Mouse (Mus musculus): ENCODE data around the gene Grrp1.
"Not testable (repeated sequence)": the region's sequence is repeated elsewhere in the genome, so short reads cannot be mapped to it uniquely, and the experiment has no call there.

The Grrp1 gene

GRCm38 (mm10) chr4:134253722-134254324 lies at the start of gene Grrp1:
Gene Grrp1, minus strand, starts transcription at chr4:134254106.
- no peak for DNase-seq (ENCODE audit: extremely low spot score, low read depth, low spot score)

GRCm38 (mm10) chr4:134302084-134302483 lies 48.2 kb upstream of the Grrp1 start:
- no peak for DNase-seq (ENCODE audit: extremely low spot score, low read depth, low spot score)

GRCm38 (mm10) chr4:134300316-134300715 lies 46.4 kb upstream of the Grrp1 start:
- no peak for DNase-seq (ENCODE audit: extremely low spot score, low read depth, low spot score)

GRCm38 (mm10) chr4:134299498-134299810 lies 45.5 kb upstream of the Grrp1 start:
- no peak for DNase-seq (ENCODE audit: extremely low spot score, low read depth, low spot score)

GRCm38 (mm10) chr4:134298626-134299497 lies 45.0 kb upstream of the Grrp1 start:
- DNase-seq (ENCODE audit: extremely low spot score, low read depth, low spot score), result no peak

GRCm38 (mm10) chr4:134297369-134297768 lies 43.5 kb upstream of the Grrp1 start:
- DNase-seq (ENCODE audit: extremely low spot score, low read depth, low spot score), result no peak

- DNase-seq (ENCODE audit: extremely low spot score, low read depth, low spot score), result no peak
These were observed 42.6 kb upstream of the Grrp1 start for GRCm38 (mm10) chr4:134296523-134296922.

GRCm38 (mm10) chr4:134296096-134296495 lies 42.2 kb upstream of the Grrp1 start:
- DNase-seq (ENCODE audit: extremely low spot score, low read depth, low spot score), result not testable (repeated sequence)

- DNase-seq (ENCODE audit: extremely low spot score, low read depth, low spot score), result no peak
These were observed 39.8 kb upstream of the Grrp1 start for GRCm38 (mm10) chr4:134293692-134294163.

GRCm38 (mm10) chr4:134293061-134293691 lies 39.3 kb upstream of the Grrp1 start:
- DNase-seq (ENCODE audit: extremely low spot score, low read depth, low spot score), result no peak

- DNase-seq (ENCODE audit: extremely low spot score, low read depth, low spot score), result peak; percentile 62
These were observed 38.2 kb upstream of the Grrp1 start for GRCm38 (mm10) chr4:134292067-134292466.

GRCm38 (mm10) chr4:134288397-134289256 lies 34.7 kb upstream of the Grrp1 start:
- DNase-seq (ENCODE audit: extremely low spot score, low read depth, low spot score), result no peak

- peak; percentile 41 for DNase-seq (ENCODE audit: extremely low spot score, low read depth, low spot score)
These were observed 33.7 kb upstream of the Grrp1 start, which contains the start of gene Pdik1l for GRCm38 (mm10) chr4:134287575-134288025. Gene Pdik1l, minus strand, starts transcription at chr4:134287895.

- DNase-seq (ENCODE audit: extremely low spot score, low read depth, low spot score), result peak; percentile 58
These were observed 33.3 kb upstream of the Grrp1 start for GRCm38 (mm10) chr4:134287168-134287564.

- DNase-seq (ENCODE audit: extremely low spot score, low read depth, low spot score), result no peak
These were observed 32.6 kb upstream of the Grrp1 start for GRCm38 (mm10) chr4:134286226-134287167.

GRCm38 (mm10) chr4:134284942-134285341 lies 31.0 kb upstream of the Grrp1 start:
- no peak for DNase-seq (ENCODE audit: extremely low spot score, low read depth, low spot score)

- DNase-seq (ENCODE audit: extremely low spot score, low read depth, low spot score), result no peak
These were observed 19.8 kb upstream of the Grrp1 start for GRCm38 (mm10) chr4:134273417-134274345.

- DNase-seq (ENCODE audit: extremely low spot score, low read depth, low spot score), result no peak
These were observed 19.0 kb upstream of the Grrp1 start for GRCm38 (mm10) chr4:134272731-134273416.

All from hindlimb bud, embryonic 11.5 days (tissue).